Mouse (Mus musculus) brain, embryonic 14.5 days (tissue): Measurements from ENCODE around the gene Chd9. TPM values are rescaled to one million over a fixed set of nuclear protein-coding genes. Genes with fewer than 3 reads are reported as not detected.
"Not testable (repeated sequence)": the region's sequence is repeated elsewhere in the genome, so short reads cannot be mapped to it uniquely, and the experiment has no call there.

Experiments used
- DNase-seq: peaks from one replicate; pipeline ENCODE4 v3.0.0-alpha.2; 2011; ENCODE audit warnings: low read depth
- CTCF ChIP-seq: fragments of 200-500 bp; IDR thresholded peaks from 2 replicates; pipeline ENCODE4 v1.5.1; 2012; ENCODE audit warnings: inconsistent platforms, mild to moderate bottlenecking, moderate library complexity, borderline replicate concordance; ENCODE audit not compliant: insufficient read depth, insufficient read length; ENCODE audit errors: extremely low read depth
- POLR2A ChIP-seq: fragments of 200-500 bp; IDR thresholded peaks from 2 replicates; pipeline ENCODE4 v1.6.1; 2012; ENCODE audit warnings: mild to moderate bottlenecking, inconsistent platforms, borderline replicate concordance; ENCODE audit not compliant: poor library complexity, insufficient read depth, insufficient read length, severe bottlenecking; ENCODE audit errors: extremely low read depth
- polyA plus RNA-seq: library from polyadenylated mRNA; depleted of rRNA; stranded (reverse); fragments of >200 nt; gene quantifications from 2 replicates; pipeline ENCODE4 v1.2.3, GENCODE M21; 2012

Gene Chd9
- polyA plus RNA-seq, 1 experiment: 74.7 TPM

GRCm38 (mm10) chr8:90877430-90877975, 49.4 kb downstream of the Chd9 start:
- no peak for TF ChIP-seq POLR2A
- TF ChIP-seq CTCF: no peak
- DNase-seq: peak; percentile 58

DNA sequence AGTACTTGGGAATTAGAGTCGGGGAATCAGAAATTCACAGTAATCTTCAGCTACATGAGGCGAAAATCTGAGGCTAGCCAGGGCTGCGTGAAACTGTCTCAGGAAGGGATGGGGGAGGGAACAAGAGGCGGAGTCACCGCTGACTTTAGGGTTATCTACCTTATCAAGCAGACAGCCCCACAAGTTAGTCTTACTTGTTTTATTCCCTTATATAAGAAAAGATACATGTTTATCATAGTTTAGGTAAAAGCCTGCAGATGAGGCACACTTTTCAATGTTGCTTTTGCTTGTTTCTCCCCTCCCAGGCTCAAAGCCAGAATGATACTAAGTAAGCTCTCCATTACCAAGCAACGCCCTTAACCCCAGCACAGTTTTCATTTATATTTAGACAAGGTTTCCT, 50.4 kb downstream of the Chd9 start:
- DNase-seq: no peak
- TF ChIP-seq POLR2A (no peak), CTCF (no peak)

- no peak for DNase-seq
- TF ChIP-seq CTCF (no peak), POLR2A (no peak)
These were observed 51.9 kb downstream of the Chd9 start for GRCm38 (mm10) chr8:90880041-90880440.

- TF ChIP-seq CTCF (no peak), POLR2A (no peak)
- DNase-seq: no peak
These were observed 53.0 kb downstream of the Chd9 start for GRCm38 (mm10) chr8:90881181-90881580.

DNA sequence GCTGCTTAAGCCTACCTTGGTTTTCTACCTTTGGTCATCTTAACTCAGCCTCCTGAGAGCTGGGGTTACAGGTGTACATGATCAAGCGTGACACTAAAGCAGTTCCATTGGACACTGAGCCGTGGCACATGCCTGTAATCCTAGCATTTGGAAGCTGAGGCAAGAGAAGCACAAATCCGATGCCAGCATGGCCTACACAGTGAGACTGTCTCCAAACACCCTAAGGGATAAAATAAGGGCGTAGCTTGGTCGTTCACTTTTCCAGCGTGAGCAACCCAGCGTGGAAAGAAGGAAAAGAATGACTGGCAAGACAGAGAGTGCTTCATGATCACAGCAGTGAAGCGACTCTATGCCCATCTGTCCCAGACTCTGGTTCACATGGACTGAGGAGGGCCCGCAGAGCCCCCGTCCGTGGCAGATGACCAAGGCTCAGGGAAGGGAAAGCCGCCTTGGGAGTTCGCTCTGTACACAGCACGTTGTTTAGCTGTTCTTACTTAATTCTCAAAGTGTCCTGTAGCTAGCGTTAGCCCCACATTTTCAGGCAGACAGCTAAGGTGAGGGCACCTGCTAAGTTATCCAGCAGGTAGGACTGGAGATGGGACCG, 54.0 kb downstream of the Chd9 start:
- DNase-seq: no peak
- no peak for TF ChIP-seq POLR2A
- no peak for TF ChIP-seq CTCF

DNA sequence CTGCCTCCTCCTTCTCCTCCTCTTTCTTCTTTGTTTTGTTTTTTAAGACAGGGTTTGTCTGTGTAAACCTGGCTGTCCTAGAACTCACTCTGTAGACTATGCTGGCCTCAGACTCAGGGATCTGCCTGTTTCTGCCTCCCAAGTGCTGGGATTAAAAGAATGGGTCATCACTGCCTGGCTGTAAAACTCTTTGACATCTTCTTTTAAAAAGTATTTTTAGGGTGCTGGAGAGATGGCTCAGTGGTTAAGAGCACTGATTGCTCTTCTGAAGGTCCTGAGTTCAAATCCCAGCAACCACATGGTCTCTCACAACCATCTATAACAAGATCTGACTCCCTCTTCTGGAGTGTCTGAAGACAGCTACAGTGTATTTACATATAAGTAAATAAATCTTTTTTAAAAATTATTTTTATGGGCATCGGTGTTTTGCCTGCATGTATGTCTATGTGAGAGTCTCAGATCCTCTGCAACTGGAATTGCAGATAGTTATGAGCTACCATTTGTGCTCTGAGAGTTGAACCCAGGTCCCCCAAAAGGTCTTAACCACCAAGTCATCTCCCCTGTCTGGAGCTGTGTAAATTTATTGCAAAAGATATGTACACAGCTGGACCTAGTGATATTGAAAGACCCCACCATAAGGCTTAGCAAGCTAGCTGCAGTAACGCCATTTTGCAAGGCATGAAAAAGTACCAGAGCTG, 57.7 kb downstream of the Chd9 start:
- no peak for DNase-seq
- TF ChIP-seq CTCF (no peak), POLR2A (no peak)

- DNase-seq: not testable (repeated sequence)
These were observed 58.2 kb downstream of the Chd9 start for GRCm38 (mm10) chr8:90886369-90886712.

GRCm38 (mm10) chr8:90887328-90887727, 59.2 kb downstream of the Chd9 start:
- not testable (repeated sequence) for DNase-seq

DNA sequence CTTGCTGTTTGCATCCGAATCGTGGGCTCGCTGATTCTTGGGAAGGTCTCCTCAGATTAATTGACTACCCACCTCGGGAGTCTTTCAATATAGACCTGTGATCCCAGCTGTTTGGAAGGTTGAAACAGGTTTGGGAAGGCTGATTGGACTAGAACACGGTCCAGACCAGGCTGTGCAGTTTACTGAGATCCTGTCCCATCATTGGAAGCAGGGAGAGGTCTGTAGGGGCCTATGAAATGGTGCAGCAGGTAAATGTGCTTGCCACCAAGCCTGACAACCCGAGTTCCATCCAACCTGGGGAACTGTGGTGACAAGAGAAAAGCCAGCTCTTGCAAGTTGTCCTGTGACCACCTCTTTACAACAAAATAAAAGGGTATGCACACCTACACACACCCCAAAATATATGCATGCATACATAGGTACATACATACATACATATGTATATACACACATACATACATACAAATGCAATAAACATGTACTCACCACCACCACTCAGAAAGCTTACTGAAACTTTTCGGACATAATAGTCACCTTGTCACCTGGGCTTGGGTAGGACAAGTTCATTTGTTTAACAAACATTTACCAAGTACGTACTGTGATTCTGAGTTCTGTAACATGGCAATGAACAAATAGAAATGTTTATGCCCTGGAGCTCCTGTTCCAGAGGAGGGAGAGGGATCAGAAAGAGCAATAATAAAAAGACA, 63.9 kb downstream of the Chd9 start:
- DNase-seq: no peak
- TF ChIP-seq CTCF: no peak
- TF ChIP-seq POLR2A: no peak

DNA sequence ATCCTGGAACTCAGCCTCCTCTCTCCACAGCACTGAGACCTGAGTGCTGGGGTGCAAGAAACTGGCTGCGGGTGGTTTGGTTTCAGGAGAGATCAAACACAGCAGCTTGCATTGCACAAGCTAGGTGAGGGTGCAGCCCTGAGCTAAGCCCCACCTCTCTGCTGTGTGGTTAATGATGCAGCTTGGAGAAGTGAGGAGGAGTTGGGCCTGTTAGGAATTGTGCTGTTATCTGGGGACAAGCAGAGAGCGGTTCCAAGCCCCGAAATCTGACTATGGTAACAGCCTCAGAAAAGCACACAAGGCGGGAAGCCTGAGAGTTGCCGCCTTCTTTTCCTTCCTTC, 64.4 kb downstream of the Chd9 start:
- TF ChIP-seq POLR2A (no peak), CTCF (no peak)
- no peak for DNase-seq

DNA sequence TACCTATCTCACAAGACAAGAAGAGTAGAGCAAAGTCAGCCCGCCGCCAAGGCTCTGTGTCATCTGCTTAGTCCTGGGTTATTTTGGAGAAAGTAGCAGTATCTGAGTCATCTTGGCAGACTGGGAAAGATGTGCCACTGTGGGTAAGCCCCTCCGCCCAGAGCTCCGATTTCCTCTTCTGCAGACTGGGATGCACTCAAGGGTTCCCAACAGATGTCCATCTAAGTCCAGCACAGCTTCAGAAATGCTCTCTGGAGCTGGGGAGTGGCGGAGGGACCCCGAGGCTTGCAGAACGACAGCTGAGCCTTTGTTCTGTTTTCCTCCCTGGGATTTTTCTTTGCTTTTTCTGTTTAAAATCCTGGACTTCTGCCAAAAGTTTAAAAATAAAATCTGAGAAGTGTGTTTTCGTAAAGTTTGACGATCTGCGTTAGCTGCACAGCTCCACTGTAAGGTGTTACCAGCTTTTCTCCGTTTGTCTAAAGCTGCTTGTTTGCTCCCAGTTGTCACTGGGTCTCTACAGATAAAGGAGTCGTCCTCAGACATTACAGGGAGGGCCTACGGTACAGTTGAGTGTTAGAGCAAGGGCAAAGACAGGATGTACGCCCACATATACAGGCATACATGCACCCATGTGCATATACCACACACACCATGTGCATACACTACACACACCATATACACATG, 66.2 kb downstream of the Chd9 start:
- TF ChIP-seq POLR2A: no peak
- no peak for TF ChIP-seq CTCF
- peak; percentile 40 for DNase-seq

DNA sequence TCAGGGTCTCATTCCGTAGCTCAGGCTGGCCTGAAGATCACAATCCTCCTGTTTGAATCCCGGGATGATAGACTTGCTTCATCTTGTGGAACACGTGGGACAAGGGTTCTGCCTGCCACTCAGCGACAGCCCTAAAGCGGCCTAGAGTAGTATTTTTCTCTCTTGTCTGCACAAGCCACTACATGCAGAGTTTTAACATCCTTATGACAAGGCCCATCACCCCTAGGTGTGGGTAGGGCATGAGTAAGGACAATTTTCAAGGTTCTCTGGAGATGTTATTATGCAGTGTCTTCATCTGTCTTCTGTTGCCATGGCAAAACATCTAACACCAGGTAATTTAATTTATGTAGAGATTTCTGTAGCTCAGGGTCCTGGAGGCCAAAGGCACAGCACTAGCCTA, 69.2 kb downstream of the Chd9 start:
- TF ChIP-seq POLR2A (no peak), CTCF (no peak)

DNA sequence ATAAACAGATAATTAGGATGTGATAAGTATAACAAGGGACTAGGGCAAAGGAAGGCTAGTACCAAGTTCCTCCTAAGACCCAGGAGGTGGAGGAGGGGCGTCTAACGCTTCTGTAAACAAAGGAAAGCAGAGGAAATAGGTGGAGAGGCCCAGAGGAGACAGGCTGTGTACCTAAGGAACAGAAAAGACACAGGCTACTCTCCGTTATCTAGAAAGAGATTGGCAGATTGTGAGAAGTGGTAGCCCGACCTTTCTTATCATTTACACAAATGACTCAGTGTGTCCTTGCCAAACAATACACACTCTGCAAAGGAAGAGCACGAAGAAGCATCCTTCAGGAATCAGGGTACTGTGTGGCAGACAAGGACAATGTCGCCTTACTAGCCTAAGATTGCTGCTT, 70.4 kb downstream of the Chd9 start:
- no peak for DNase-seq
- no peak for TF ChIP-seq POLR2A
- no peak for TF ChIP-seq CTCF

More for the DNA sequence above, 69.2 kb downstream of the Chd9 start:
- DNase-seq: no peak

DNA sequence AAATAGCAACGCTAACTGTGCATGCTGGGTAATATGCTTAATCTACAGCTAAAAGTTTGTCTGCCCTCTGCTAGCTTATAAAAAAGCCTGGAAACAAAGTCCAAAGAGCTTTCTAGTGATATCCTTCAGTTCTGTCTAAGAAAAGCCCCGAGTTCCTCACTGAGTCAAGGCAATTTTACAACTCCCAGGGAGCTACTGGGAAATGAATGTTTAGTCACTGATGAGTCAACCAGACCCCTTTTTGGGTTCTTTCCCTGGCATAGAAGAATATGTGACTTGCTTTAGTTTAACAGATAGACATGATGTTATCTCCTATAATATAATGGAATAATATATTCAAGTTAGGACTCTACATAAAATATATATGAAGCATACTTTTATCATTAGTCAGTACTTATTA, 73.8 kb downstream of the Chd9 start:
- TF ChIP-seq POLR2A (no peak), CTCF (no peak)
- DNase-seq: no peak

GRCm38 (mm10) chr8:90904171-90904706, 76.1 kb downstream of the Chd9 start:
- no peak for DNase-seq
- TF ChIP-seq CTCF: no peak
